Mouse (Mus musculus) urinary bladder, postnatal 14 days (tissue): ENCODE data around the gene Ap5b1.

Experiments
- DNase-seq: peaks from one replicate; pipeline ENCODE4 v3.0.0; 2021; ENCODE audit warnings: low spot score

Ap5b1 gene

GRCm38 (mm10) chr19:5609547-5610404 is 42.0 kb downstream of the Ap5b1 start, which contains the start of gene Kat5:
Gene Kat5, minus strand, starts transcription at chr19:5610237.
- DNase-seq, result peak; percentile 90

- DNase-seq, result no peak
Observed at GRCm38 (mm10) chr19:5611973-5612372, 44.1 kb downstream of the Ap5b1 start.

- DNase-seq, result no peak
Observed at GRCm38 (mm10) chr19:5612762-5613411, 45.1 kb downstream of the Ap5b1 start.

- DNase-seq, result no peak
Observed at GRCm38 (mm10) chr19:5614953-5615352, 47.1 kb downstream of the Ap5b1 start.

GRCm38 (mm10) chr19:5620007-5620406 is 52.2 kb downstream of the Ap5b1 start:
- DNase-seq, result no peak
